Mouse (Mus musculus): Measurements from ENCODE around the gene Ccdc82.

DNA sequence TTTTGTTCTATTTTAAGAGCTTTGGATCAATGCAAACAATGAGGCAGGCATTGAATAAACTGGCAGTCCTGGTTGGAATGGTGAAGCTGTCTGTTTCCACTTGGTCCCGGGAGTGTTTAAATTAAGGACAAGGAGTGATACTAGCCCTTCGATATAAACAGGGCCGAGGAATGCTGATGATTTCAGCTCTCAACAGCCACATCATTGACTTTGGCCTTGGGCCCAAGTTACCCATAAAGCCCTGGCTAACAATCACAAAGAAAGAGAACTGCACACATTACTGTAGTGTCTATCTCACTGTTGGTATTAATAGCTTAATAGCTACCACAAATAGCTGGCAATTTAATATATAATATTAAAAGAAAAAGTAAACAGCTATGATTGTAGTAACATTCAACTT lies 46.7 kb upstream of the Ccdc82 start:
- TF ChIP-seq CTCF (IDR thresholded peaks at IDR 0.05; ENCODE audit: borderline replicate concordance, insufficient read depth, low read length) (no peak), POLR2A (IDR thresholded peaks at IDR 0.05; ENCODE audit: low read depth, low read length) (no peak)

Data from embryonic fibroblast, embryonic 13.5 days (primary cell).